Mouse (Mus musculus): ENCODE results near the gene Nrl. TPM values are rescaled to one million over a fixed set of nuclear protein-coding genes. Genes with fewer than 3 reads are reported as not detected.

Gene Nrl
- total and polyA plus RNA-seq, 2 experiments from 2014 or later: 0.57 to 1.5 TPM

- Histone ChIP-seq H3K27ac (ENCODE audit: low read depth, low read length) (no peak overlapping the region), H3K4me2 (ENCODE audit: low read depth, low read length, poor library complexity, severe bottlenecking) (no peak overlapping the region), H3K9ac (replicated peaks; ENCODE audit: low read length, poor library complexity, severe bottlenecking) (no peak overlapping the region), H3K4me3 (ENCODE audit: low read depth, low read length) (no peak overlapping the region), H3K36me3 (ENCODE audit: insufficient read depth, low read length) (no peaks in the 10 kb centered on the region), H3K4me1 (ENCODE audit: insufficient read depth, low read length) (no peaks in the 10 kb centered on the region), H3K9me3 (ENCODE audit: low read length) (no peaks in the 10 kb centered on the region), H3K27me3 (ENCODE audit: insufficient read depth, low read length) (peaks cover 8% of the 10 kb centered on the region; the same call in 1 of the 2 replicates)
- no peak for ATAC-seq (ENCODE audit: low FRiP score)
- no peak for DNase-seq (ENCODE audit: low spot score)
- WGBS: 78% methylated on average over 2 of the region's 2 CpGs
- TF ChIP-seq CTCF (IDR thresholded peaks at IDR 0.05): no peak
These were observed 1.9 kb upstream of the Nrl start for GRCm38 (mm10) chr14:55526674-55527073.

- H3K27ac ChIP-seq (ENCODE audit: low read depth, low read length): no peak overlapping the region
- no peaks in the 10 kb centered on the region for H3K36me3 ChIP-seq (ENCODE audit: insufficient read depth, low read length)
- no peak for TF ChIP-seq CTCF (IDR thresholded peaks at IDR 0.05)
- WGBS: 49% methylated on average over 4 of the region's 4 CpGs
- H3K4me3 ChIP-seq (ENCODE audit: low read depth, low read length): no peak overlapping the region
- peaks cover 2% of the 10 kb centered on the region for H3K4me1 ChIP-seq (ENCODE audit: insufficient read depth, low read length)
- peaks cover 8% of the 10 kb centered on the region; the same call in 1 of the 2 replicates for H3K27me3 ChIP-seq (ENCODE audit: insufficient read depth, low read length)
- H3K9me3 ChIP-seq (ENCODE audit: low read length): no peaks in the 10 kb centered on the region
- H3K9ac ChIP-seq (replicated peaks; ENCODE audit: low read length, poor library complexity, severe bottlenecking): no peak overlapping the region
- no peak for ATAC-seq (ENCODE audit: low FRiP score)
- DNase-seq (ENCODE audit: low spot score): no peak
- no peak overlapping the region for H3K4me2 ChIP-seq (ENCODE audit: low read depth, low read length, poor library complexity, severe bottlenecking)
These were observed 719 bp downstream of the Nrl start for GRCm38 (mm10) chr14:55524062-55524461.

- TF ChIP-seq CTCF (IDR thresholded peaks at IDR 0.05): peak; percentile 57
- DNase-seq (ENCODE audit: low spot score) (peak; percentile 73), ATAC-seq (ENCODE audit: low FRiP score) (peak; percentile 79)
- Histone ChIP-seq H3K4me1 (ENCODE audit: insufficient read depth, low read length) (peaks cover 5% of the 10 kb centered on the region), H3K9me3 (ENCODE audit: low read length) (no peaks in the 10 kb centered on the region), H3K27ac (ENCODE audit: low read depth, low read length) (peak overlapping the region; percentile 79), H3K4me2 (ENCODE audit: low read depth, low read length, poor library complexity, severe bottlenecking) (peak overlapping the region; percentile 92), H3K27me3 (ENCODE audit: insufficient read depth, low read length) (peaks cover 8% of the 10 kb centered on the region; the same call in 1 of the 2 replicates), H3K4me3 (ENCODE audit: low read depth, low read length) (peak overlapping the region; percentile 53), H3K9ac (replicated peaks; ENCODE audit: low read length, poor library complexity, severe bottlenecking) (peak overlapping the region; percentile 69), H3K36me3 (ENCODE audit: insufficient read depth, low read length) (no peaks in the 10 kb centered on the region)
- WGBS: under 1% methylated on average over 61 of the region's 61 CpGs
These were observed 4.1 kb downstream of the Nrl start for GRCm38 (mm10) chr14:55520451-55521361.

- peak overlapping the region; percentile 92 for H3K4me2 ChIP-seq (ENCODE audit: low read depth, low read length, poor library complexity, severe bottlenecking)
- no peaks in the 10 kb centered on the region for H3K36me3 ChIP-seq (ENCODE audit: insufficient read depth, low read length)
- peaks cover 5% of the 10 kb centered on the region for H3K4me1 ChIP-seq (ENCODE audit: insufficient read depth, low read length)
- peak; percentile 48 for TF ChIP-seq CTCF (IDR thresholded peaks at IDR 0.05)
- H3K4me3 ChIP-seq (ENCODE audit: low read depth, low read length): no peak overlapping the region
- peaks cover 6% of the 10 kb centered on the region; the same call in 1 of the 2 replicates for H3K27me3 ChIP-seq (ENCODE audit: insufficient read depth, low read length)
- no peaks in the 10 kb centered on the region for H3K9me3 ChIP-seq (ENCODE audit: low read length)
- 54% methylated on average over 4 of the region's 4 CpGs for WGBS
- ATAC-seq (ENCODE audit: low FRiP score) (no peak), DNase-seq (ENCODE audit: low spot score) (peak; percentile 48)
- no peak overlapping the region for H3K9ac ChIP-seq (replicated peaks; ENCODE audit: low read length, poor library complexity, severe bottlenecking)
- H3K27ac ChIP-seq (ENCODE audit: low read depth, low read length): no peak overlapping the region; the same call in 1 of the 2 replicates
These were observed 5.2 kb downstream of the Nrl start for GRCm38 (mm10) chr14:55519604-55520003.

- Histone ChIP-seq H3K4me1 (ENCODE audit: insufficient read depth, low read length) (peaks cover 5% of the 10 kb centered on the region), H3K9me3 (ENCODE audit: low read length) (no peaks in the 10 kb centered on the region), H3K4me2 (ENCODE audit: low read depth, low read length, poor library complexity, severe bottlenecking) (no peak overlapping the region), H3K27ac (ENCODE audit: low read depth, low read length) (no peak overlapping the region), H3K9ac (replicated peaks; ENCODE audit: low read length, poor library complexity, severe bottlenecking) (no peak overlapping the region), H3K4me3 (ENCODE audit: low read depth, low read length) (no peak overlapping the region), H3K36me3 (ENCODE audit: insufficient read depth, low read length) (no peaks in the 10 kb centered on the region), H3K27me3 (ENCODE audit: insufficient read depth, low read length) (peaks cover 3% of the 10 kb centered on the region; the same call in 1 of the 2 replicates)
- ATAC-seq (ENCODE audit: low FRiP score) (peak; percentile 64), DNase-seq (ENCODE audit: low spot score) (peak; percentile 86)
- no peak for TF ChIP-seq CTCF (IDR thresholded peaks at IDR 0.05)
- 31% methylated on average over 2 of the region's 2 CpGs for WGBS
These were observed 5.9 kb downstream of the Nrl start for GRCm38 (mm10) chr14:55518897-55519296.

GRCm38 (mm10) chr14:55515846-55516245 is 8.9 kb downstream of the Nrl start:
- no peak overlapping the region for H3K4me3 ChIP-seq (ENCODE audit: low read depth, low read length)
- ATAC-seq (ENCODE audit: low FRiP score) (no peak), DNase-seq (ENCODE audit: low spot score) (no peak)
- no peaks in the 10 kb centered on the region for H3K36me3 ChIP-seq (ENCODE audit: insufficient read depth, low read length)
- no peak overlapping the region for H3K9ac ChIP-seq (replicated peaks; ENCODE audit: low read length, poor library complexity, severe bottlenecking)
- H3K4me2 ChIP-seq (ENCODE audit: low read depth, low read length, poor library complexity, severe bottlenecking): no peak overlapping the region
- H3K4me1 ChIP-seq (ENCODE audit: insufficient read depth, low read length): peaks cover 8% of the 10 kb centered on the region
- TF ChIP-seq CTCF (IDR thresholded peaks at IDR 0.05): no peak
- H3K9me3 ChIP-seq (ENCODE audit: low read length): no peaks in the 10 kb centered on the region
- H3K27ac ChIP-seq (ENCODE audit: low read depth, low read length): no peak overlapping the region
- WGBS: 86% methylated on average over 4 of the region's 4 CpGs
- H3K27me3 ChIP-seq (ENCODE audit: insufficient read depth, low read length): no peaks in the 10 kb centered on the region

Data from midbrain, postnatal 0 days (tissue).